17 mouse cellular contexts compared by ENCODE assay signal in the genomic region with DNA sequence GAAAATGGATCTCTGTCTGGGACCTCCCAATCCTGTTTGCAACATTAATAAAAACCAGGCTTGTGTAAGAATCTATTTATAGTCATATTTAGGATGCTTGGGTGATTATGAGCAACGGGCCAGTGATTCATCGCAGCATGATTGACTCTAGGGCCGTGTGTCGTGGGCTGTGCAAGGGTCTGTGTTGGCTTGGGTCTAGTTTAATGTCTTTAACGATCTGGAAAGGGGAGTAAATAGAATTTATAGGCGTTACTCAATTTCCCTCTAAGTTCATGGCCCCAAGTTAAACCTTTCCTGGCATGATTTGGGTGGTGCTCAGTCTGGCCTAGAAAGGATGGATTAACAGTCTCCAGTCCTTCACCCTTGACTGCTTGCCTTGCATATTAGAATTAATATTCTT.
DNase-seq lines count a peak whose midpoint lies in the region; ATAC-seq lines count a peak whose summit lies in the region.
"Had no signal": no experiment of that assay in that cellular context is flagged by ENCODE, and none has a peak within 500 bp of the region (broad histone marks: within the 10 kb centered on the region; RNA-seq: fewer than 3 reads in every experiment).

No protein-coding gene starts in this region.

- DNase-seq in hindbrain, embryonic 10.5 days (ENCODE audit: low spot score), result no peak
- DNase-seq in 3T3-L1 (ENCODE audit: low read depth, low spot score), result peak; percentile 86
- DNase-seq in NIH3T3 (ENCODE audit: low read depth), result peak; percentile 93
- DNase-seq in right cerebral cortex, postnatal 25 days, result no peak
- DNase-seq: adrenal gland, postnatal 10 days; gastrocnemius, postnatal 25 days; lung, adult 18-20 months; lung, postnatal 4 days; spleen, adult 18-20 months; thymus, adult 2 months had no signal

- H3K9ac ChIP-seq in hindbrain, embryonic 16.5 days (ENCODE audit: low read depth, low read length), result no peak overlapping the region
- no peak overlapping the region for H3K9ac ChIP-seq in limb, embryonic 15.5 days
- no peak overlapping the region for H3K9ac ChIP-seq in midbrain, embryonic 13.5 days (replicated peaks)
- H3K9ac ChIP-seq: hindbrain, embryonic 13.5 days; stomach, embryonic 15.5 days had no signal

- H3K27me3 ChIP-seq in hindbrain, embryonic 16.5 days (replicated peaks; ENCODE audit: control insufficient read depth, insufficient read depth, low read length), result no peaks in the 10 kb centered on the region
- no peaks in the 10 kb centered on the region for H3K27me3 ChIP-seq in hindbrain, embryonic 10.5 days (ENCODE audit: insufficient read depth, poor library complexity, severe bottlenecking)
- H3K27me3 ChIP-seq in limb, embryonic 15.5 days, result no peaks in the 10 kb centered on the region; the same call in 1 of the 2 replicates
- H3K27me3 ChIP-seq in midbrain, embryonic 13.5 days, result no peaks in the 10 kb centered on the region
- H3K27me3 ChIP-seq: hindbrain, embryonic 13.5 days; stomach, embryonic 15.5 days had no signal

- no peaks in the 10 kb centered on the region for H3K9me3 ChIP-seq in hindbrain, embryonic 16.5 days (ENCODE audit: control insufficient read depth, low read length)
- H3K9me3 ChIP-seq in hindbrain, embryonic 10.5 days, result no peaks in the 10 kb centered on the region
- no peaks in the 10 kb centered on the region for H3K9me3 ChIP-seq in limb, embryonic 15.5 days
- H3K9me3 ChIP-seq in midbrain, embryonic 13.5 days, result no peaks in the 10 kb centered on the region
- H3K9me3 ChIP-seq: hindbrain, embryonic 13.5 days; midbrain, embryonic 10.5 days; stomach, embryonic 15.5 days had no signal

- peak; percentile 42; the same call in 1 of the 2 replicates for ATAC-seq in hindbrain, embryonic 16.5 days
- 0 out of 2 replicates have a peak, but pooled peaks have one; percentile 35 for ATAC-seq in limb, embryonic 15.5 days (ENCODE audit: insufficient number of reproducible peaks, low FRiP score, low TSS enrichment, low read depth)
- no peak for ATAC-seq in midbrain, embryonic 13.5 days
- ATAC-seq: intestine, embryonic 16.5 days had no signal

- no peaks in the 10 kb centered on the region for H3K36me3 ChIP-seq in hindbrain, embryonic 16.5 days (ENCODE audit: control insufficient read depth, insufficient read depth, low read length)
- H3K36me3 ChIP-seq in hindbrain, embryonic 10.5 days, result no peaks in the 10 kb centered on the region
- H3K36me3 ChIP-seq in limb, embryonic 15.5 days, result no peaks in the 10 kb centered on the region
- no peaks in the 10 kb centered on the region for H3K36me3 ChIP-seq in midbrain, embryonic 13.5 days
- H3K36me3 ChIP-seq: hindbrain, embryonic 13.5 days; midbrain, embryonic 10.5 days; stomach, embryonic 15.5 days had no signal

- no peak overlapping the region for H3K27ac ChIP-seq in hindbrain, embryonic 16.5 days (ENCODE audit: low read depth, low read length)
- H3K27ac ChIP-seq in hindbrain, embryonic 10.5 days, result no peak overlapping the region
- H3K27ac ChIP-seq in limb, embryonic 15.5 days, result no peak overlapping the region
- H3K27ac ChIP-seq in midbrain, embryonic 13.5 days, result no peak overlapping the region
- H3K27ac ChIP-seq: hindbrain, embryonic 13.5 days; midbrain, embryonic 10.5 days; stomach, embryonic 15.5 days had no signal

- 60% methylated on average over 6 of the region's 6 CpGs for WGBS in hindbrain, embryonic 16.5 days
- 90% methylated on average over 6 of the region's 6 CpGs for WGBS in hindbrain, embryonic 10.5 days
- WGBS in limb, embryonic 15.5 days, result 30% methylated on average over 6 of the region's 6 CpGs
- 80% methylated on average over 6 of the region's 6 CpGs for WGBS in midbrain, embryonic 13.5 days

- H3K4me1 ChIP-seq in hindbrain, embryonic 16.5 days (ENCODE audit: control insufficient read depth, insufficient read depth, low read depth, low read length), result no peaks in the 10 kb centered on the region
- H3K4me1 ChIP-seq in hindbrain, embryonic 10.5 days (replicated peaks), result no peaks in the 10 kb centered on the region
- H3K4me1 ChIP-seq in limb, embryonic 15.5 days, result peaks cover 5% of the 10 kb centered on the region; the same call in 1 of the 2 replicates
- H3K4me1 ChIP-seq in midbrain, embryonic 13.5 days (replicated peaks), result peaks cover 14% of the 10 kb centered on the region
- H3K4me1 ChIP-seq: midbrain, embryonic 10.5 days; stomach, embryonic 15.5 days had no signal

- no peak overlapping the region for H3K4me2 ChIP-seq in hindbrain, embryonic 16.5 days (ENCODE audit: low read length)
- no peak overlapping the region for H3K4me2 ChIP-seq in limb, embryonic 15.5 days
- no peak overlapping the region for H3K4me2 ChIP-seq in midbrain, embryonic 13.5 days (replicated peaks)
- H3K4me2 ChIP-seq: hindbrain, embryonic 13.5 days; stomach, embryonic 15.5 days had no signal

- H3K4me3 ChIP-seq in hindbrain, embryonic 16.5 days (ENCODE audit: low read length), result no peak overlapping the region
- H3K4me3 ChIP-seq in hindbrain, embryonic 10.5 days, result no peak overlapping the region
- no peak overlapping the region for H3K4me3 ChIP-seq in limb, embryonic 15.5 days
- no peak overlapping the region for H3K4me3 ChIP-seq in midbrain, embryonic 13.5 days (replicated peaks)
- H3K4me3 ChIP-seq: hindbrain, embryonic 13.5 days; midbrain, embryonic 10.5 days; stomach, embryonic 15.5 days had no signal

Comparison
In these comparisons a context has a peak if more than half of its experiments do, and no peak if none do; other contexts are left out.
1. DNase-seq: peak in 3T3-L1 (single experiment) and NIH3T3 (single experiment); none in hindbrain, embryonic 10.5 days (single experiment) and right cerebral cortex, postnatal 25 days (single experiment).